Mouse (Mus musculus) v-Abl transformed pro-B cells (cell line): ENCODE data around the gene Cd28.

Source experiments
- in situ Hi-C, 2 experiments: fragments of 400-800 bp; cut with MboI; formaldehyde crosslinking; loops; one replicate each; pipeline ENCODE4 v1.15.1; 2025; ENCODE audit not compliant: unreplicated experiment in 2 of 2

The Cd28 gene

GRCm38 (mm10) chr1:60716567-60716966 is at the start of gene Cd28:
TSS of gene Cd28 (plus strand) at chr1:60716800.
- in situ Hi-C loops = no loop called here

GRCm38 (mm10) chr1:60667873-60668616 is 48.6 kb upstream of the Cd28 start:
- in situ Hi-C loops = no loop called here

- in situ Hi-C loops = no loop called here
Observed at GRCm38 (mm10) chr1:60669048-60669447, 47.6 kb upstream of the Cd28 start.

GRCm38 (mm10) chr1:60669664-60670063 is 46.9 kb upstream of the Cd28 start:
- in situ Hi-C loops = no loop called here

GRCm38 (mm10) chr1:60670172-60670571 is 46.4 kb upstream of the Cd28 start:
- in situ Hi-C loops = no loop called here

GRCm38 (mm10) chr1:60683766-60684165 is 32.8 kb upstream of the Cd28 start:
- in situ Hi-C loops = no loop called here

- in situ Hi-C loops = no loop called here
Observed at GRCm38 (mm10) chr1:60696115-60696895, 20.3 kb upstream of the Cd28 start.

GRCm38 (mm10) chr1:60702641-60703040 is 14.0 kb upstream of the Cd28 start:
- in situ Hi-C loops = no loop called here

- in situ Hi-C loops = no loop called here
Observed at GRCm38 (mm10) chr1:60713238-60713637, 3.4 kb upstream of the Cd28 start.

GRCm38 (mm10) chr1:60715651-60716196 is 876 bp upstream of the Cd28 start:
- in situ Hi-C loops = no loop called here

- in situ Hi-C loops = no loop called here
Observed at GRCm38 (mm10) chr1:60718580-60718979, 2.0 kb downstream of the Cd28 start.

- in situ Hi-C loops = no loop called here
Observed at GRCm38 (mm10) chr1:60723555-60723954, 7.0 kb downstream of the Cd28 start.

- in situ Hi-C loops = no loop called here
Observed at GRCm38 (mm10) chr1:60731940-60732339, 15.3 kb downstream of the Cd28 start.

GRCm38 (mm10) chr1:60735072-60735907 is 18.7 kb downstream of the Cd28 start:
- in situ Hi-C loops = no loop called here

GRCm38 (mm10) chr1:60735908-60736280 is 19.3 kb downstream of the Cd28 start:
- in situ Hi-C loops = no loop called here

- in situ Hi-C loops = no loop called here
Observed at GRCm38 (mm10) chr1:60744266-60744665, 27.7 kb downstream of the Cd28 start.

GRCm38 (mm10) chr1:60745664-60746063 is 29.1 kb downstream of the Cd28 start:
- in situ Hi-C loops = no loop called here

GRCm38 (mm10) chr1:60746153-60746552 is 29.6 kb downstream of the Cd28 start:
- in situ Hi-C loops = no loop called here

GRCm38 (mm10) chr1:60746856-60747255 is 30.3 kb downstream of the Cd28 start:
- in situ Hi-C loops = no loop called here

- in situ Hi-C loops = no loop called here
Observed at GRCm38 (mm10) chr1:60748286-60748685, 31.7 kb downstream of the Cd28 start.

- in situ Hi-C loops = no loop called here
Observed at GRCm38 (mm10) chr1:60748936-60749335, 32.3 kb downstream of the Cd28 start.
